Mouse (Mus musculus) forebrain, embryonic 15.5 days (tissue): ENCODE measurements around the gene Ttll3. TPM values are rescaled to one million over a fixed set of nuclear protein-coding genes. Genes with fewer than 3 reads are reported as not detected.
A peak's percentile ranks its signal among the peaks of the same experiment; 100 is the strongest.

Experiments
- ATAC-seq: fragments of 200-750 bp; cut with Nextera tagmentation; replicated peaks from 2 replicates; pipeline ENCODE4 v1.8.0; 2017; ENCODE audit warnings: mild to moderate bottlenecking, moderate TSS enrichment, moderate library complexity
- H3K27ac ChIP-seq: fragments of 300-500 bp; sonication (generic); replicated peaks from 2 replicates; pipeline ENCODE4 v1.5.1; 2015; ENCODE audit warnings: mild to moderate bottlenecking, inconsistent platforms
- H3K27me3 ChIP-seq: fragments of 300-500 bp; sonication (generic); 2 replicates; pipeline ENCODE4 v1.6.1; 2015; ENCODE audit warnings: inconsistent platforms
- H3K36me3 ChIP-seq: fragments of 300-500 bp; sonication (generic); 2 replicates; pipeline ENCODE4 v1.6.1; 2015; ENCODE audit warnings: mild to moderate bottlenecking, inconsistent platforms
- H3K4me1 ChIP-seq: fragments of 300-500 bp; sonication (generic); 2 replicates; pipeline ENCODE4 v1.6.1; 2015; ENCODE audit warnings: inconsistent platforms
- H3K4me2 ChIP-seq: fragments of 300-500 bp; sonication (generic); replicated peaks from 2 replicates; pipeline ENCODE4 v1.6.1; 2015; ENCODE audit warnings: mild to moderate bottlenecking, inconsistent platforms
- H3K4me3 ChIP-seq: fragments of 300-500 bp; sonication (generic); 2 replicates; pipeline ENCODE4 v1.5.1; 2015; ENCODE audit warnings: mild to moderate bottlenecking, inconsistent platforms
- H3K9ac ChIP-seq: fragments of 300-500 bp; sonication (generic); replicated peaks from 2 replicates; pipeline ENCODE4 v1.6.1; 2015; ENCODE audit warnings: mild to moderate bottlenecking, inconsistent platforms
- H3K9me3 ChIP-seq: fragments of 300-500 bp; sonication (generic); 2 replicates; pipeline ENCODE4 v1.6.1; 2016; ENCODE audit warnings: inconsistent platforms
- WGBS: fragments of 180-500 bp; shearing (Covaris S2); methylation state at CpG from one replicate; pipeline ENCODE4 v1.1.7; 2015; ENCODE audit warnings: mixed read lengths; 5-methylcytosine and 5-hydroxymethylcytosine counted together
- polyA plus RNA-seq: library from polyadenylated mRNA; unstranded; fragments of >200 nt; fragmentation: Nextera tagmentation; extraction: Ambion mirVana; gene quantifications from 2 replicates; pipeline ENCODE4 v1.2.1, GENCODE M21; 2015

Gene Ttll3
- polyA plus RNA-seq = 7.6 and 8.1 TPM in 2 replicates

- no peak within 1 kb of the TSS for H3K4me2 ChIP-seq
- H3K27ac ChIP-seq = no peak within 1 kb of the TSS
- no peaks in the 10 kb centered on the region for H3K9me3 ChIP-seq
- no peak for ATAC-seq
- peaks cover 64% of the 10 kb centered on the region for H3K36me3 ChIP-seq
- no peak within 1 kb of the TSS for H3K9ac ChIP-seq
- H3K27me3 ChIP-seq = no peaks in the 10 kb centered on the region
- no peak within 1 kb of the TSS for H3K4me3 ChIP-seq
- peaks cover 14% of the 10 kb centered on the region for H3K4me1 ChIP-seq
- 75% methylated on average over 8 of the region's 8 CpGs for WGBS
These were observed at the start of gene Ttll3 for GRCm38 (mm10) chr6:113388960-113389359. TSS of gene Ttll3 (plus strand) at chr6:113389260.

GRCm38 (mm10) chr6:113341574-113341973, 47.5 kb upstream of the Ttll3 start:
- Histone ChIP-seq H3K9me3 (no peaks in the 10 kb centered on the region), H3K4me1 (peaks cover 27% of the 10 kb centered on the region), H3K27me3 (no peaks in the 10 kb centered on the region), H3K4me3 (0 out of 2 replicates have a peak overlapping the region, but pooled peaks have one; percentile 0), H3K9ac (no peak overlapping the region), H3K27ac (peak overlapping the region; percentile 38), H3K4me2 (0 out of 2 replicates have a peak overlapping the region, but pooled peaks have one; percentile 10), H3K36me3 (peaks cover 20% of the 10 kb centered on the region)
- WGBS = 86% methylated on average over 6 of the region's 6 CpGs
- ATAC-seq = no peak

DNA sequence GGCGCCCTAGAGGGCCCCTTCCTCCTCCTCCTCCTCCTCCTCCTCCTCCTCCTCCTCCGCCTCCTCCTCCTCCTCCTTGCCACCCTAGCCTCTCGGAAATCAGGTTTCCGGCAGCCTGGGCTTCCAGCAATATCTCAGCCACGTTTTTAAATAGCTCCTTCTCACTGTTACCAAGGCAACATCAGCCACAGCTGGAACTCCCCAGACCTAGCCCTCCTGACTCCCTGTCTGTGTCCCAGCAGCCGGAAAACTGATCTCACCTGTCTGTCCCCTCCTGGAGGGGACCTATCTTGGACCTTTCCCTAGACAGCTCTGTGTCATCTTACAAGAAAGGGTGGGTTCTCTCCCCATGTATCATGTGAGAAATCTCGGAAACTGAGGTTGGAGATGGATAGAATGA, 46.8 kb upstream of the Ttll3 start:
- Histone ChIP-seq H3K4me3 (peak overlapping the region; percentile 18; the same call in 1 of the 2 replicates), H3K36me3 (peaks cover 20% of the 10 kb centered on the region), H3K9ac (no peak overlapping the region), H3K27me3 (no peaks in the 10 kb centered on the region), H3K4me1 (peaks cover 27% of the 10 kb centered on the region), H3K4me2 (peak overlapping the region; percentile 89), H3K27ac (no peak overlapping the region), H3K9me3 (no peaks in the 10 kb centered on the region)
- 47% methylated on average over 4 of the region's 7 CpGs for WGBS
- ATAC-seq = no peak

- 16% methylated on average over 32 of the region's 32 CpGs for WGBS
- H3K36me3 ChIP-seq = peaks cover 10% of the 10 kb centered on the region; the same call in 1 of the 2 replicates
- no peaks in the 10 kb centered on the region for H3K27me3 ChIP-seq
- H3K9me3 ChIP-seq = no peaks in the 10 kb centered on the region
- peak within 1 kb of the TSS; percentile 62 for H3K4me3 ChIP-seq
- peak within 1 kb of the TSS; percentile 89 for H3K4me2 ChIP-seq
- peak within 1 kb of the TSS; percentile 50; the same call in 1 of the 2 replicates for H3K27ac ChIP-seq
- peak; percentile 89 for ATAC-seq
- H3K4me1 ChIP-seq = peaks cover 27% of the 10 kb centered on the region
- H3K9ac ChIP-seq = peak within 1 kb of the TSS; percentile 91
These were observed 45.6 kb upstream of the Ttll3 start, which contains the start of gene Camk1 for GRCm38 (mm10) chr6:113343177-113344092. TSS of gene Camk1 (minus strand) at chr6:113343984.

- ATAC-seq = 0 out of 2 replicates have a peak, but pooled peaks have one; percentile 12
- peaks cover 27% of the 10 kb centered on the region for H3K4me1 ChIP-seq
- H3K4me2 ChIP-seq = peak overlapping the region; percentile 89; the same call in 1 of the 2 replicates
- 50% methylated on average over 2 of the region's 2 CpGs for WGBS
- H3K27ac ChIP-seq = no peak overlapping the region
- no peaks in the 10 kb centered on the region for H3K9me3 ChIP-seq
- no peaks in the 10 kb centered on the region for H3K27me3 ChIP-seq
- no peak overlapping the region for H3K9ac ChIP-seq
- H3K4me3 ChIP-seq = 0 out of 2 replicates have a peak overlapping the region, but pooled peaks have one; percentile 62
- H3K36me3 ChIP-seq = peaks cover under 1% of the 10 kb centered on the region; the same call in 1 of the 2 replicates
These were observed 44.7 kb upstream of the Ttll3 start for GRCm38 (mm10) chr6:113344321-113344720.

DNA sequence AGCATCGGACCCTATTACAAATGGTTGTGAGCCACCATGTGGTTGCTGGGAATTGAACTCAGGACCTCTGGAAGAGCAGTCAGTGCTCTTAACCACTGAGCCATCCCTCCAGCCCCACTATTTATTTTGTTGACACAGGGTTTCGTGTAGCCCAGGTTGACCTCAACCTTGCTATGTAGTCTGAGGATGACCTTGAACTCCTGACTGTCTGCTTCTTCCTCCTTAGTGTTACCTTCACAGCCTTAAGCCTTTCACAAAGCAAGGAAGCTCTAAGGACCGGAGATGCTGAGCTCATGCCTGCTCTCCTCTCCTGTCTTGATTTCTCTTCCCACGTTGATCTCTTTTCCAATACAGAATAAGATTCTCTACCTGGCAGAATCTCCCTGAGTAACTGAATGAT, 42.2 kb upstream of the Ttll3 start:
- Histone ChIP-seq H3K27ac (no peak overlapping the region), H3K4me3 (no peak overlapping the region), H3K9me3 (no peaks in the 10 kb centered on the region), H3K4me1 (peaks cover 21% of the 10 kb centered on the region), H3K27me3 (no peaks in the 10 kb centered on the region), H3K36me3 (no peaks in the 10 kb centered on the region), H3K4me2 (no peak overlapping the region), H3K9ac (no peak overlapping the region)
- WGBS = 83% methylated on average over 4 of the region's 4 CpGs
- ATAC-seq = no peak

DNA sequence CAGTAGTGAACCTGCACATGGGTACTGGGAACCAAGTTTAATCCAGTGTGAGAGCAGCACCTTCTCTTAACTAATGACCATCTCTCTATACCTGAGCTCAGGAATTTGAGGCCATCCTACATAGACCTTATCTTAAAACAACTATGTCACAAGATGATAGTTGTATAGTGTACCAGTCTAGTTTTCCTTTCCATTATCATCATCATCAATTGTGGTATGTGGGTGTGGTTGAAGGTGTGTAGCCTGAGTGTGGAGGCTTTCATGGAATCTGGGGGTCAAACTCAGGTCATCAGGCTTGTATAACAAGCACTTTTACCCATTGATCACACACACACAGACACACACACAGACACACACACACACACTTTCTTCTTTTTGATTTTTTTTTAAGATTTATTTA, 38.5 kb upstream of the Ttll3 start:
- no peaks in the 10 kb centered on the region for H3K36me3 ChIP-seq
- H3K4me3 ChIP-seq = no peak overlapping the region
- H3K4me2 ChIP-seq = no peak overlapping the region
- no peaks in the 10 kb centered on the region for H3K9me3 ChIP-seq
- no peaks in the 10 kb centered on the region for H3K27me3 ChIP-seq
- no peak overlapping the region for H3K9ac ChIP-seq
- no peaks in the 10 kb centered on the region for H3K4me1 ChIP-seq
- no peak for ATAC-seq
- no peak overlapping the region for H3K27ac ChIP-seq

DNA sequence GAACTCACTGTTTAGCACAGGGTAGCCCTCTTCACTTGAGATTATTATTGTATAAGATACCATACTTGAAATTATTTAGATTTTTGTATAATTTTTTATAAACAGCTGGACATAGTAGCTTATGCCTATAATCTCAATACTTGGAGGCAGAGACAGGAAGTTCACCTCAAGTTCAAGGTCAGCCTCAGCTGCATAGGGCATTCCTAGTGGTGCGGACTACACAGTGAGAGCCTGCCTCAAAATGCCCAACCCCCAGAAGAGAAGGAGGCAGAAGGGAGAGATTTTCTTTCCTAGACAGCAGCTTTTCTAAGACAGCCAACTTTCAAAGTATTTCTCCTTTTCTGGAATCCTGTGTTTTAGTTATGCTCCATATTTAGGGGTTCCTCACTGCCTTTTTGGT, 37.9 kb upstream of the Ttll3 start:
- Histone ChIP-seq H3K9me3 (no peaks in the 10 kb centered on the region), H3K4me2 (no peak overlapping the region), H3K36me3 (no peaks in the 10 kb centered on the region), H3K9ac (no peak overlapping the region), H3K4me3 (no peak overlapping the region), H3K4me1 (no peaks in the 10 kb centered on the region), H3K27me3 (no peaks in the 10 kb centered on the region), H3K27ac (no peak overlapping the region)
- ATAC-seq = no peak
- 92% methylated on average over 1 of the region's 1 CpGs for WGBS

- no peak overlapping the region for H3K9ac ChIP-seq
- H3K36me3 ChIP-seq = no peaks in the 10 kb centered on the region
- no peaks in the 10 kb centered on the region for H3K4me1 ChIP-seq
- WGBS = 54% methylated on average over 10 of the region's 10 CpGs
- no peak overlapping the region for H3K27ac ChIP-seq
- H3K27me3 ChIP-seq = no peaks in the 10 kb centered on the region
- no peak for ATAC-seq
- no peak overlapping the region for H3K4me3 ChIP-seq
- no peak overlapping the region for H3K4me2 ChIP-seq
- no peaks in the 10 kb centered on the region for H3K9me3 ChIP-seq
These were observed 37.4 kb upstream of the Ttll3 start for GRCm38 (mm10) chr6:113351653-113352052.

DNA sequence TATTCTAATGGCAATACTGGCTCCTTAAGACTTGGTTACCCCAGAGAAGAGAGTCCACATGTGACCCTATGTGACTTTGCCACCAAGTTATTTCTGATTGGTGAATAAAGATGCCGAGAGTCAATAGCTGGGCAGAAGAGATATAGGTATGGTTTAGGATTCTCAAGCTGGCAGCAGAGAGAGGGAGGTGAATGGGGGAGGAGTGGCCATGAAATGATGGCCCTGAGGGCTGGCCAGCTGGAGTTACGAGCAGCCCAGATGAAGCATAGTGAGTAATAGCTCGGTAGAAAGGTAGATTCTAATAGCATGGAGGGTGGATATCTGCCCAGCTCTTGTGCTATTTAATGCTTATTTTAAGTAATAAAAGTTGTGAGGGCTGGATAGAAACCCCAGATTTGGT, 36.2 kb upstream of the Ttll3 start:
- H3K27ac ChIP-seq = no peak overlapping the region
- no peak overlapping the region for H3K9ac ChIP-seq
- no peaks in the 10 kb centered on the region for H3K4me1 ChIP-seq
- no peaks in the 10 kb centered on the region for H3K27me3 ChIP-seq
- 86% methylated on average over 3 of the region's 3 CpGs for WGBS
- no peak overlapping the region for H3K4me2 ChIP-seq
- H3K36me3 ChIP-seq = no peaks in the 10 kb centered on the region
- no peaks in the 10 kb centered on the region for H3K9me3 ChIP-seq
- ATAC-seq = no peak
- H3K4me3 ChIP-seq = no peak overlapping the region

DNA sequence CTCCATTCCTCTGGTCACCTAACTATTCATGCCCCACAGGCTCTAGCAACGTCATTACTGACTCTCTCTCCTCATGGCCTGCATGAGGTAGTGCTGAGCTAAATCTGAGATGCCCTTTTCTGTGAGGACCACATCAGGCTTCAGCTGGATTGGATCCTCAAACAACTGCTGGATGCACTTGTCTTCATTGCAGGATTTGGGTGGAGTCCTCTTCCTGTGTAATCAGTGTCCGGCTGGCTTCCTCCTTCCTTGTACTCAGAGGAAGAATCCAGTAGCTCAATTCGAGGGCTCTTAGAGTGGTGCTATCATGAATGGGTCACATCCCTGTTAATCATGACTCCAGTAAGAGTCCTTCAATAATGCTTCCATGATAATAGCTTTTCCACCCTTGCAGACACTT, 35.4 kb upstream of the Ttll3 start:
- Histone ChIP-seq H3K9me3 (no peaks in the 10 kb centered on the region), H3K9ac (no peak overlapping the region), H3K4me1 (no peaks in the 10 kb centered on the region), H3K27ac (no peak overlapping the region), H3K4me3 (no peak overlapping the region), H3K36me3 (no peaks in the 10 kb centered on the region), H3K27me3 (no peaks in the 10 kb centered on the region), H3K4me2 (no peak overlapping the region)
- ATAC-seq = no peak
- WGBS = 69% methylated on average over 3 of the region's 3 CpGs

DNA sequence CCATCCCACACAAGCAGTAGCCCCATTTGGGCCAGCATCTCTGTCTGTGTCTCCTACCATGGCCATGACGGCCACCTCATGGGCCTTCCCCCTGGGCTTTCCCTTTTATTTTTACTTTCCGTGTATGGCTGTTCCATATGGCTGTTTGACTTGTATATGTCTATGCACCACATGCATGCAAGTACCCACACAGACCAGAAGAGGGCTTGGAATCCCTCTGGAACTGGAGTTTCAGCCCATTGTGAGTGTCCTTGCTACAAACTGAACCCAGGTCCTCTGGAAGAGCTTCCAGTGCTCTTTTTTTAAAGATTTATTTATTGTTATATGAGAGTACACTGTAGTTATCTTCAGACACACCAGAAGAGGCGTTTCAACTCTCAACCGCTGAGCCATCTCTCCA, 27.6 kb upstream of the Ttll3 start:
- Histone ChIP-seq H3K4me2 (no peak overlapping the region), H3K9me3 (no peaks in the 10 kb centered on the region), H3K27ac (no peak overlapping the region), H3K4me3 (no peak overlapping the region), H3K36me3 (no peaks in the 10 kb centered on the region), H3K9ac (no peak overlapping the region), H3K27me3 (no peaks in the 10 kb centered on the region), H3K4me1 (no peaks in the 10 kb centered on the region)
- WGBS = 77% methylated on average over 4 of the region's 4 CpGs
- no peak for ATAC-seq
